Mouse (Mus musculus): ENCODE measurements around the gene Gm20388.

- no peak for TF ChIP-seq CTCF (IDR thresholded peaks at IDR 0.05; ENCODE audit: low read depth)
- TF ChIP-seq EP300 (optimal IDR thresholded peaks at IDR 0.05): no peak
Measured at GRCm38 (mm10) chr8:121134512-121134911, 1223.9 kb downstream of the Gm20388 start.
